Mouse (Mus musculus) forebrain, embryonic 16.5 days (tissue): ENCODE measurements around the gene Tesc. TPM values are rescaled to one million over a fixed set of nuclear protein-coding genes. Genes with fewer than 3 reads are reported as not detected.

Experiments used
- polyA plus RNA-seq: library from polyadenylated mRNA; unstranded; fragments of >200 nt; fragmentation: Nextera tagmentation; extraction: Ambion mirVana; gene quantifications from 2 replicates; pipeline ENCODE4 v1.2.1, GENCODE M21; 2015

Tesc gene
- polyA plus RNA-seq, 1 experiment from 2014 or later = 10.3 TPM

Other genes starting within 250 kb of the Tesc start
- gene Nos1, start 246.7 kb upstream of the Tesc start, polyA plus RNA-seq = 6.8 and 7.8 TPM in 2 replicates
- 203 and 214 TPM in 2 replicates for gene Fbxo21, start 51.0 kb upstream of the Tesc start, polyA plus RNA-seq
- 21.5 and 24.7 TPM in 2 replicates for gene Fbxw8, start 127.7 kb downstream of the Tesc start, polyA plus RNA-seq
- 2.3 and 3.3 TPM in 2 replicates for gene Hrk, start 136.9 kb downstream of the Tesc start, polyA plus RNA-seq
- 9.4 and 11.1 TPM in 2 replicates for gene Rnft2, start 217.4 kb downstream of the Tesc start, polyA plus RNA-seq
- gene 2410131K14Rik, start 217.5 kb downstream of the Tesc start, polyA plus RNA-seq = 17.8 and 18.6 TPM in 2 replicates